Mouse (Mus musculus) lung, adult 2 months (tissue): Measurements from ENCODE around the gene Pacrg. TPM values are rescaled to one million over a fixed set of nuclear protein-coding genes. Genes with fewer than 3 reads are reported as not detected.
A peak's percentile ranks its signal among the peaks of the same experiment; 100 is the strongest.

Source experiments
- DNase-seq: peaks from one replicate; pipeline ENCODE4 v3.0.0; 2022
- H3K4me1 ChIP-seq: fragments of 200-500 bp; 2 replicates; pipeline ENCODE4 v1.6.1; 2011; ENCODE audit warnings: low read length; ENCODE audit not compliant: control insufficient read depth, insufficient read depth
- H3K4me3 ChIP-seq: fragments of 200-500 bp; replicated peaks from 2 replicates; pipeline ENCODE3; 2011; ENCODE audit warnings: low read depth, mild to moderate bottlenecking, control low read depth, low read length; ENCODE audit errors: extremely low read depth
- CTCF ChIP-seq: fragments of 200-500 bp; IDR thresholded peaks from 2 replicates; pipeline ENCODE4 v1.5.1; 2011; ENCODE audit warnings: mild to moderate bottlenecking, low read length, control low read depth; ENCODE audit not compliant: insufficient read depth
- POLR2A ChIP-seq: fragments of 200-500 bp; IDR thresholded peaks from 2 replicates; pipeline ENCODE4 v1.6.1; 2011; ENCODE audit warnings: low read depth, mild to moderate bottlenecking, control low read depth, low read length, borderline replicate concordance; ENCODE audit errors: extremely low read depth
- WGBS: fragments of 180-500 bp; shearing (Covaris S2); methylation state at CpG from one replicate; pipeline ENCODE4 v1.1.7; 2018; 5-methylcytosine and 5-hydroxymethylcytosine counted together
- polyA plus RNA-seq: library from polyadenylated mRNA; depleted of rRNA; stranded (reverse); fragments of >200 nt; gene quantifications from 2 replicates; pipeline ENCODE4 v1.2.3, GENCODE M21; 2012; rRNA removed

The Pacrg gene
- polyA plus RNA-seq, result 2.5 and 3.5 TPM in 2 replicates

- no peaks in the 10 kb centered on the region; the same call in 1 of the 2 replicates for H3K4me1 ChIP-seq
- DNase-seq, result peak; percentile 97
- H3K4me3 ChIP-seq, result peak within 1 kb of the TSS; percentile 91
- WGBS, result under 1% methylated on average over 54 of the region's 58 CpGs
- TF ChIP-seq CTCF (no peak), POLR2A (peak; percentile 54; the same call in 1 of the 2 replicates)
Observed at GRCm38 (mm10) chr17:10840148-10840707, at the start of gene Pacrg, which contains the start of gene Prkn. Gene Pacrg (minus strand): TSS chr17:10840311. Gene Prkn (plus strand): TSS chr17:10840384.

- WGBS, result 52% methylated on average over 4 of the region's 4 CpGs
Observed at GRCm38 (mm10) chr17:10887924-10888323, 47.8 kb upstream of the Pacrg start.

GRCm38 (mm10) chr17:10882260-10882659 lies 42.1 kb upstream of the Pacrg start:
- TF ChIP-seq CTCF (no peak), POLR2A (no peak)
- no peaks in the 10 kb centered on the region for H3K4me1 ChIP-seq
- no peak for DNase-seq
- WGBS, result 84% methylated on average over 1 of the region's 1 CpGs
- no peak overlapping the region for H3K4me3 ChIP-seq

More at GRCm38 (mm10) chr17:10887924-10888323, 47.8 kb upstream of the Pacrg start:
- DNase-seq, result no peak
- H3K4me1 ChIP-seq, result no peaks in the 10 kb centered on the region; the same call in 1 of the 2 replicates
- H3K4me3 ChIP-seq, result no peak overlapping the region
- TF ChIP-seq CTCF (no peak), POLR2A (no peak)

- Histone ChIP-seq H3K4me1 (no peaks in the 10 kb centered on the region), H3K4me3 (no peak overlapping the region)
- WGBS, result 76% methylated on average over 5 of the region's 5 CpGs
- DNase-seq, result no peak
- TF ChIP-seq CTCF (no peak), POLR2A (no peak)
Observed at GRCm38 (mm10) chr17:10878986-10879385, 38.9 kb upstream of the Pacrg start.

DNA sequence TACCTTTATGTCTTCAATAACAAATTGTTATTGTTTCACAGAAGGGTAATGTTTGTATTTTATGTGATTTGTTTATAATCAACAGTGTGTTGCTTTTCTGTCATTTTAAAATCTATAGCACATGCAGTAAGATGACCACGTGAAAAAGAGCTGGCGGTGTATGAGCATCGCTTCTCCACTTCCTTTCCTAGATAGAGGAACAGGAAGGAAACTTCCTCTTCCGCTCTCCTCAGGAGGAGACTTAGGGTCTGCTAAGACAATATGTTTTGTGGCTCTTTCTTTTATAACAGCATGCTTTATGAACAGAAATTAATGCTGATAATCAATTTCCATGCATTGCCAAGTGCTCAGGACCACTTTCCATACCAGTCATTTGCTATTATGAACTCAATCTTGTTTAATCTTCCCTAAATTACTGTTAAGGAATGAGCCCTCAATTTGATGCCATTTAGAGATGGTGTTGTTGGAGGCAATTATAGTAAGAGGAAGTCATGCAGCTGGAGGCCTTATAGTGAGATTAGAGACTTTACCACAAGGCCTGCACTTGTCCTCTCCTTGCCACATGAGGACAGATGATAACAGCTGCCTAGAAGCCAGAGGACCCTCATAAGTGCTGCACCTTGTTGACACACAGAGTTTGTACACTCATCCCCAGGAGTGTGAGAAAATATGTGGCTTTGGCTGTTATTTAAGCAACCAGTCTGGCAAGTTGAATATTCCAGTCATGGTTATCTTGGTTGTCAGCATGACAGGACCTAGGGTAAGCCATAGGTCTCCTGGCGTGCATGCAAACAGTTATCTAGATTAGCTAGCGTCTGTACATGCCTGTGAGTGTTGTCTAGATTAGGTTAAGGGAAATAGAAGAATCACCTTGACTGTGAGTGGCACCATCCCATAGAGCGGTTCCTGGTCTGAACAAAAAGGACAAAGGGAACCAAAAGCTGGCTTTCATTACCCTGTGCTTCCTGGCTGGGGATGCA lies 34.4 kb upstream of the Pacrg start:
- 73% methylated on average over 7 of the region's 7 CpGs for WGBS
- Histone ChIP-seq H3K4me3 (no peak overlapping the region), H3K4me1 (no peaks in the 10 kb centered on the region)
- TF ChIP-seq POLR2A, result no peak
- TF ChIP-seq CTCF, result no peak
- DNase-seq, result no peak

- no peak for DNase-seq
- H3K4me1 ChIP-seq, result no peaks in the 10 kb centered on the region
- 85% methylated on average over 3 of the region's 3 CpGs for WGBS
- TF ChIP-seq POLR2A (no peak), CTCF (no peak)
- no peak overlapping the region for H3K4me3 ChIP-seq
Observed at GRCm38 (mm10) chr17:10854207-10854606, 14.1 kb upstream of the Pacrg start.

- H3K4me3 ChIP-seq, result peak overlapping the region; percentile 91
- TF ChIP-seq CTCF (peak; percentile 48), POLR2A (no peak)
- WGBS, result 2% methylated on average over 20 of the region's 20 CpGs
- peak; percentile 52 for DNase-seq
- H3K4me1 ChIP-seq, result no peaks in the 10 kb centered on the region; the same call in 1 of the 2 replicates
Observed at GRCm38 (mm10) chr17:10840731-10841201, 655 bp upstream of the Pacrg start.

- no peak for TF ChIP-seq POLR2A
- TF ChIP-seq CTCF, result no peak
- H3K4me1 ChIP-seq, result no peaks in the 10 kb centered on the region
- H3K4me3 ChIP-seq, result no peak overlapping the region
- DNase-seq, result no peak
- 79% methylated on average over 4 of the region's 4 CpGs for WGBS
Observed at GRCm38 (mm10) chr17:10818971-10819370, 21.1 kb downstream of the Pacrg start.

- Histone ChIP-seq H3K4me1 (no peaks in the 10 kb centered on the region), H3K4me3 (no peak overlapping the region)
- no peak for TF ChIP-seq POLR2A
- DNase-seq, result no peak
- WGBS, result 77% methylated on average over 2 of the region's 2 CpGs
Observed at GRCm38 (mm10) chr17:10808571-10808970, 31.5 kb downstream of the Pacrg start.
